Mouse (Mus musculus): ENCODE data around the gene Srrd.

DNA sequence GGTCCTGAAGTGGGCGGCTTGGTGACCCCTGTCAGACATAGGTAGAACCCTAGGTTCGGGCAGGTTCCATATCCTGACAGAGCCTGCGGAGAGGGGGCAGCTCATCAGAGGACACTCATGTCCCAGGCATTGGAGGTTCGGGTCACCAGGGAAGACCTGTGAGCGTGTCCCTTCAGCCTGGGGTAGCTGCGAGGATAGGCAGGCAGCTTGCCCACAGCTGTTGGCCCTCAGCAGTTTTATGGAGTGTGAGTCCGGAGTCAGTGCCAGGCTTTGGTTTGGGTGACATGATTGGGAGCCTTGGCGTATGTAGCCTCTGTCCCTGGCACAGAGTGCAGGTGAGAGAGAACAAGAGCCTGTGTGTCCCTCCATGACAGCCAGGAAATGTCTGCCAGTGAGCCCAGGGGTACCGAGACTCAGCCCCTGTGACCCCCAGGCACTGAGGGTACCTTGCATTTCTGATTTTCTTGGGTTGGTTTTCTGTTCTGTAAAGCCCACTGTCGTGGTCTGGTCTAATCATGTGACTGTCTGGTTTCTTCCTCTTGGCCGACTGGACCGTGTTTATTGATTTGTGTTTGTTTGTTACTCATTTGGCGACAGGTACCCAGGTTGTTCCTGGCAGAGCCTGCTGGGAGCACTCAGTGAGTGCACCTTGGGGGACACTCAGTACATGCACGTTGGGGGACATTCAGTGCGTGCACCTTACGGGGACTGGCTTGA is 52.9 kb downstream of the Srrd start:
- TF ChIP-seq GATA1 (IDR thresholded peaks at IDR 0.05; ENCODE audit: low read length) (no peak), TAL1 (IDR thresholded peaks at IDR 0.05; ENCODE audit: low read length) (no peak)
